Mouse (Mus musculus) heart, embryonic 10.5 days (tissue): Measurements from ENCODE around the gene Fibcd1. TPM values are rescaled to one million over a fixed set of nuclear protein-coding genes. Genes with fewer than 3 reads are reported as not detected.
A peak's percentile ranks its signal among the peaks of the same experiment; 100 is the strongest.

ENCODE experiments used
- DNase-seq: peaks from one replicate; pipeline ENCODE4 v3.0.0-alpha.2; 2017; ENCODE audit warnings: low spot score
- H3K27ac ChIP-seq: fragments of 300-500 bp; sonication (generic); 2 replicates; pipeline ENCODE4 v1.5.1; 2016; ENCODE audit warnings: mild to moderate bottlenecking
- H3K27me3 ChIP-seq: fragments of 300-500 bp; sonication (generic); 2 replicates; pipeline ENCODE4 v1.6.1; 2016; ENCODE audit warnings: mild to moderate bottlenecking; ENCODE audit not compliant: poor library complexity, insufficient read depth, severe bottlenecking
- H3K36me3 ChIP-seq: fragments of 300-500 bp; sonication (generic); 2 replicates; pipeline ENCODE4 v1.6.1; 2016; ENCODE audit warnings: mild to moderate bottlenecking, moderate library complexity
- H3K4me1 ChIP-seq: fragments of 300-500 bp; sonication (generic); 2 replicates; pipeline ENCODE4 v1.6.1; 2016; ENCODE audit warnings: mild to moderate bottlenecking
- H3K4me3 ChIP-seq: fragments of 300-500 bp; sonication (generic); 2 replicates; pipeline ENCODE4 v1.5.1; 2016; ENCODE audit warnings: mild to moderate bottlenecking, moderate library complexity
- H3K9me3 ChIP-seq: fragments of 300-500 bp; sonication (generic); 2 replicates; pipeline ENCODE4 v1.6.1; 2016; ENCODE audit warnings: mild to moderate bottlenecking, moderate library complexity
- WGBS: fragments of 180-500 bp; shearing (Covaris S2); methylation state at CpG from one replicate; pipeline ENCODE4 v1.1.7; 2016; 5-methylcytosine and 5-hydroxymethylcytosine counted together
- polyA plus RNA-seq: library from polyadenylated mRNA; unstranded; fragments of >200 nt; fragmentation: Nextera tagmentation; extraction: Ambion mirVana; gene quantifications from 2 replicates; pipeline ENCODE4 v1.2.1, GENCODE M21; 2016

Gene Fibcd1
- polyA plus RNA-seq, 1 experiment from 2014 or later = 0.36 TPM

GRCm38 (mm10) chr2:31869692-31870091 lies 23.9 kb upstream of the Fibcd1 start:
- 89% methylated on average over 5 of the region's 5 CpGs for WGBS
- Histone ChIP-seq H3K4me1 (peaks cover 9% of the 10 kb centered on the region), H3K36me3 (no peaks in the 10 kb centered on the region), H3K27me3 (peaks cover 9% of the 10 kb centered on the region), H3K27ac (no peak overlapping the region), H3K4me3 (no peak overlapping the region), H3K9me3 (no peaks in the 10 kb centered on the region)
- no peak for DNase-seq

GRCm38 (mm10) chr2:31868538-31869164 lies 22.8 kb upstream of the Fibcd1 start:
- Histone ChIP-seq H3K36me3 (no peaks in the 10 kb centered on the region), H3K27ac (no peak overlapping the region), H3K4me3 (no peak overlapping the region), H3K9me3 (no peaks in the 10 kb centered on the region), H3K4me1 (peaks cover 6% of the 10 kb centered on the region), H3K27me3 (0 out of 2 replicates have a peak, but pooled peaks cover 2% of the 10 kb centered on the region)
- WGBS = 56% methylated on average over 10 of the region's 10 CpGs
- no peak for DNase-seq

- peaks cover 9% of the 10 kb centered on the region; the same call in 1 of the 2 replicates for H3K27me3 ChIP-seq
- DNase-seq = no peak
- no peak overlapping the region for H3K4me3 ChIP-seq
- H3K27ac ChIP-seq = no peak overlapping the region
- no peaks in the 10 kb centered on the region for H3K36me3 ChIP-seq
- WGBS = 83% methylated on average over 8 of the region's 8 CpGs
- no peaks in the 10 kb centered on the region for H3K9me3 ChIP-seq
- peaks cover 6% of the 10 kb centered on the region for H3K4me1 ChIP-seq
These were observed 22.1 kb upstream of the Fibcd1 start for GRCm38 (mm10) chr2:31867773-31868537.

- DNase-seq = no peak
- 49% methylated on average over 2 of the region's 2 CpGs for WGBS
- peaks cover 24% of the 10 kb centered on the region; the same call in 1 of the 2 replicates for H3K27me3 ChIP-seq
- H3K36me3 ChIP-seq = no peaks in the 10 kb centered on the region
- H3K4me3 ChIP-seq = no peak overlapping the region
- H3K27ac ChIP-seq = no peak overlapping the region
- H3K9me3 ChIP-seq = no peaks in the 10 kb centered on the region
- H3K4me1 ChIP-seq = peaks cover 6% of the 10 kb centered on the region
These were observed 20.0 kb upstream of the Fibcd1 start for GRCm38 (mm10) chr2:31865794-31866193.

GRCm38 (mm10) chr2:31865322-31865721 lies 19.5 kb upstream of the Fibcd1 start:
- no peak for DNase-seq
- WGBS = 63% methylated on average over 4 of the region's 4 CpGs
- H3K4me1 ChIP-seq = peaks cover 6% of the 10 kb centered on the region
- no peak overlapping the region for H3K27ac ChIP-seq
- no peak overlapping the region for H3K4me3 ChIP-seq
- peaks cover 28% of the 10 kb centered on the region; the same call in 1 of the 2 replicates for H3K27me3 ChIP-seq
- H3K36me3 ChIP-seq = no peaks in the 10 kb centered on the region
- no peaks in the 10 kb centered on the region for H3K9me3 ChIP-seq

GRCm38 (mm10) chr2:31864891-31865290 lies 19.1 kb upstream of the Fibcd1 start:
- Histone ChIP-seq H3K4me1 (peaks cover 8% of the 10 kb centered on the region), H3K27ac (no peak overlapping the region), H3K9me3 (no peaks in the 10 kb centered on the region), H3K36me3 (no peaks in the 10 kb centered on the region), H3K27me3 (peaks cover 33% of the 10 kb centered on the region), H3K4me3 (no peak overlapping the region)
- whole genome bisulfite sequencing = 82% methylated on average over 9 of the region's 9 CpGs
- DNase-seq = no peak

GRCm38 (mm10) chr2:31863766-31864165 lies 18.0 kb upstream of the Fibcd1 start:
- 80% methylated on average over 1 of the region's 1 CpGs for WGBS
- DNase-seq = no peak
- Histone ChIP-seq H3K27ac (no peak overlapping the region), H3K36me3 (no peaks in the 10 kb centered on the region), H3K4me3 (no peak overlapping the region), H3K4me1 (peaks cover 18% of the 10 kb centered on the region), H3K27me3 (peaks cover 44% of the 10 kb centered on the region), H3K9me3 (no peaks in the 10 kb centered on the region)

GRCm38 (mm10) chr2:31862919-31863318 lies 17.1 kb upstream of the Fibcd1 start:
- H3K36me3 ChIP-seq = no peaks in the 10 kb centered on the region
- 64% methylated on average over 1 of the region's 1 CpGs for WGBS
- no peak overlapping the region for H3K27ac ChIP-seq
- peaks cover 52% of the 10 kb centered on the region for H3K27me3 ChIP-seq
- H3K9me3 ChIP-seq = no peaks in the 10 kb centered on the region
- no peak for DNase-seq
- peaks cover 22% of the 10 kb centered on the region for H3K4me1 ChIP-seq
- no peak overlapping the region for H3K4me3 ChIP-seq

- no peak for DNase-seq
- no peaks in the 10 kb centered on the region for H3K9me3 ChIP-seq
- peaks cover 33% of the 10 kb centered on the region for H3K4me1 ChIP-seq
- peak overlapping the region; percentile 27 for H3K4me3 ChIP-seq
- H3K27ac ChIP-seq = peak overlapping the region; percentile 31; the same call in 1 of the 2 replicates
- H3K27me3 ChIP-seq = peaks cover 77% of the 10 kb centered on the region
- no peaks in the 10 kb centered on the region for H3K36me3 ChIP-seq
- WGBS = 10% methylated on average over 12 of the region's 12 CpGs
These were observed 12.7 kb upstream of the Fibcd1 start for GRCm38 (mm10) chr2:31858500-31858899.

GRCm38 (mm10) chr2:31857180-31857579 lies 11.4 kb upstream of the Fibcd1 start:
- Histone ChIP-seq H3K27me3 (peaks cover 68% of the 10 kb centered on the region), H3K27ac (no peak overlapping the region), H3K9me3 (no peaks in the 10 kb centered on the region), H3K4me1 (peaks cover 33% of the 10 kb centered on the region), H3K36me3 (no peaks in the 10 kb centered on the region), H3K4me3 (no peak overlapping the region)
- DNase-seq = no peak
- 81% methylated on average over 6 of the region's 6 CpGs for WGBS

GRCm38 (mm10) chr2:31855991-31856390 lies 10.2 kb upstream of the Fibcd1 start:
- WGBS = 86% methylated on average over 8 of the region's 8 CpGs
- Histone ChIP-seq H3K27me3 (peaks cover 61% of the 10 kb centered on the region), H3K4me1 (peaks cover 41% of the 10 kb centered on the region), H3K4me3 (no peak overlapping the region), H3K9me3 (no peaks in the 10 kb centered on the region), H3K36me3 (no peaks in the 10 kb centered on the region), H3K27ac (no peak overlapping the region)
- DNase-seq = no peak

GRCm38 (mm10) chr2:31850141-31850540 lies 4.3 kb upstream of the Fibcd1 start:
- WGBS = 65% methylated on average over 12 of the region's 12 CpGs
- H3K27me3 ChIP-seq = peaks cover 43% of the 10 kb centered on the region

GRCm38 (mm10) chr2:31847908-31848307 lies 2.1 kb upstream of the Fibcd1 start:
- H3K4me3 ChIP-seq = no peak overlapping the region
- H3K9me3 ChIP-seq = no peaks in the 10 kb centered on the region
- DNase-seq = no peak
- no peaks in the 10 kb centered on the region for H3K36me3 ChIP-seq
- no peak overlapping the region for H3K27ac ChIP-seq
- H3K27me3 ChIP-seq = peaks cover 58% of the 10 kb centered on the region
- WGBS = 13% methylated on average over 6 of the region's 6 CpGs
- peaks cover 39% of the 10 kb centered on the region for H3K4me1 ChIP-seq

More at GRCm38 (mm10) chr2:31850141-31850540, 4.3 kb upstream of the Fibcd1 start:
- H3K36me3 ChIP-seq = no peaks in the 10 kb centered on the region
- H3K4me3 ChIP-seq = no peak overlapping the region
- no peak overlapping the region for H3K27ac ChIP-seq
- DNase-seq = no peak
- peaks cover 43% of the 10 kb centered on the region for H3K4me1 ChIP-seq
- no peaks in the 10 kb centered on the region for H3K9me3 ChIP-seq
